Mouse (Mus musculus): Measurements from ENCODE around the gene Bcl2l2. TPM values are rescaled to one million over a fixed set of nuclear protein-coding genes. Genes with fewer than 3 reads are reported as not detected.

The Bcl2l2 gene
- polyA plus RNA-seq, 2 experiments from 2014 or later: 1.3 to 2.7 TPM

- ATAC-seq: no peak
Measured at GRCm38 (mm10) chr14:54937361-54938182, 54.4 kb downstream of the Bcl2l2 start.

Other genes starting within 250 kb of the Bcl2l2 start
- not detected for gene Gm17606, start 242.4 kb upstream of the Bcl2l2 start, polyA plus RNA-seq (2017; shearing (Covaris generic))
- gene Cdh24, start 242.0 kb upstream of the Bcl2l2 start, polyA plus RNA-seq (2017; shearing (Covaris generic)): under 1 TPM; 0.15 to 0.16 TPM
- 100 to 1,000 TPM in 1 of 2 experiments, 10 to 100 TPM in 1; 98.9 to 105 TPM for gene 1700123O20Rik, start 197.2 kb upstream of the Bcl2l2 start, polyA plus RNA-seq (2017; shearing (Covaris generic))
- gene Acin1, start 196.4 kb upstream of the Bcl2l2 start, polyA plus RNA-seq (2017; shearing (Covaris generic)): 100 to 1,000 TPM; 151 to 179 TPM
- gene Gm29776, start 184.5 kb upstream of the Bcl2l2 start, polyA plus RNA-seq (2017; shearing (Covaris generic)): not detected
- not detected for gene Cebpe, start 171.2 kb upstream of the Bcl2l2 start, polyA plus RNA-seq (2017; shearing (Covaris generic))
- gene Slc7a8, start 101.4 kb upstream of the Bcl2l2 start, polyA plus RNA-seq (2017; shearing (Covaris generic)): under 1 TPM in 1 of 2 experiments, not detected in 1; 0.14 TPM
- gene Rnf212b, start 69.2 kb upstream of the Bcl2l2 start, polyA plus RNA-seq (2017; shearing (Covaris generic)): not detected
- gene Homez, start 12.4 kb upstream of the Bcl2l2 start, polyA plus RNA-seq (2017; shearing (Covaris generic)): 1 to 10 TPM; 3.4 to 7.6 TPM
- 1 to 10 TPM in 1 of 2 experiments, not detected in 1; 1.1 TPM for gene Ppp1r3e, start 5.8 kb upstream of the Bcl2l2 start, polyA plus RNA-seq (2017; shearing (Covaris generic))
- gene Gm20521, start 64 bp downstream of the Bcl2l2 start, polyA plus RNA-seq (2017; shearing (Covaris generic)): not detected
- 10 to 100 TPM; 19.6 to 33.9 TPM for gene Pabpn1, start 9.1 kb downstream of the Bcl2l2 start, polyA plus RNA-seq (2017; shearing (Covaris generic))
- 1 to 10 TPM in 1 of 2 experiments, under 1 TPM in 1; 0.71 to 1.1 TPM for gene Slc22a17, start 29.8 kb downstream of the Bcl2l2 start, polyA plus RNA-seq (2017; shearing (Covaris generic))
- gene Efs, start 42.7 kb downstream of the Bcl2l2 start, polyA plus RNA-seq (2017; shearing (Covaris generic)): not detected
- not detected for gene Il25, start 49.3 kb downstream of the Bcl2l2 start, polyA plus RNA-seq (2017; shearing (Covaris generic))
- not detected for gene Cmtm5, start 52.9 kb downstream of the Bcl2l2 start, polyA plus RNA-seq (2017; shearing (Covaris generic))
- not detected for gene Myh6, start 83.5 kb downstream of the Bcl2l2 start, polyA plus RNA-seq (2017; shearing (Covaris generic))
- not detected for gene Gm17428, start 93.6 kb downstream of the Bcl2l2 start, polyA plus RNA-seq (2017; shearing (Covaris generic))
- gene Myh7, start 111.2 kb downstream of the Bcl2l2 start, polyA plus RNA-seq (2017; shearing (Covaris generic)): not detected
- 100 to 1,000 TPM; 181 to 192 TPM for gene Ngdn, start 132.1 kb downstream of the Bcl2l2 start, polyA plus RNA-seq (2017; shearing (Covaris generic))
- 1 to 10 TPM; 4.2 to 4.6 TPM for gene Zfhx2, start 208.9 kb downstream of the Bcl2l2 start, polyA plus RNA-seq (2017; shearing (Covaris generic))
- 10 to 100 TPM; 11.6 to 17.9 TPM for gene Thtpa, start 211.4 kb downstream of the Bcl2l2 start, polyA plus RNA-seq (2017; shearing (Covaris generic))
- 100 to 1,000 TPM; 110 to 194 TPM for gene Ap1g2, start 223.2 kb downstream of the Bcl2l2 start, polyA plus RNA-seq (2017; shearing (Covaris generic))
- gene Jph4, start 233.6 kb downstream of the Bcl2l2 start, polyA plus RNA-seq (2017; shearing (Covaris generic)): not detected

Measured in CD4-positive, CD25-positive, alpha-beta regulatory T cell, adult 4 months (primary cell).